Mouse (Mus musculus): Measurements from ENCODE around the gene Yars. TPM values are rescaled to one million over a fixed set of nuclear protein-coding genes. Genes with fewer than 3 reads are reported as not detected.
"Not testable (repeated sequence)": the region's sequence is repeated elsewhere in the genome, so short reads cannot be mapped to it uniquely, and the experiment has no call there.

Yars gene
- polyA plus RNA-seq, 1 experiment from 2014 or later, result 69.8 TPM

DNA sequence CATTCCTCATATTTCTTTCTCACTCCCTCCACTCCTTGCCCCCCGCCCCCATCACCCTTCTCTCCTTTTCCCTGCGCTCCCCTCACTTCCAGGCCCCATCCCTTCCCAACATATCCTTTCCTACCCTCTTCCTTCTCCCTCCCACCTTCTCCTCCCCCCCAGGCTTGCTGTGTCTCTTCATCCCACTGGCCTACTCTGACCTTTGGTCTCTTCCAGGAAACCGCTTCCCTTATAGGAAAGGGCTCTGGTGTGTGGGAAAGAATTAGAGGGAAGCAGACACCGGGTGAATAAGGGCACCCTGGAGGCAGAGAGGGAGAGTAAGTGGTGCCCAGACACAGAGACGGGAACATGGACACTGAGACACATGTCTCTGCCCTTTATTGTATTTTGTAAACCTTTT is 2.1 kb downstream of the Yars start:
- Histone ChIP-seq H3K9me3 (no peaks in the 10 kb centered on the region), H3K36me3 (peaks cover 3% of the 10 kb centered on the region), H3K4me2 (0 out of 2 replicates have a peak overlapping the region, but pooled peaks have one; percentile 65), H3K27me3 (no peaks in the 10 kb centered on the region), H3K4me1 (peaks cover 19% of the 10 kb centered on the region), H3K9ac (no peak overlapping the region), H3K4me3 (no peak overlapping the region), H3K27ac (no peak overlapping the region)
- no peak for ATAC-seq (ENCODE audit: borderline replicate concordance, extremely low read depth, low FRiP score, low TSS enrichment)
- 71% methylated on average over 5 of the region's 5 CpGs for WGBS

DNA sequence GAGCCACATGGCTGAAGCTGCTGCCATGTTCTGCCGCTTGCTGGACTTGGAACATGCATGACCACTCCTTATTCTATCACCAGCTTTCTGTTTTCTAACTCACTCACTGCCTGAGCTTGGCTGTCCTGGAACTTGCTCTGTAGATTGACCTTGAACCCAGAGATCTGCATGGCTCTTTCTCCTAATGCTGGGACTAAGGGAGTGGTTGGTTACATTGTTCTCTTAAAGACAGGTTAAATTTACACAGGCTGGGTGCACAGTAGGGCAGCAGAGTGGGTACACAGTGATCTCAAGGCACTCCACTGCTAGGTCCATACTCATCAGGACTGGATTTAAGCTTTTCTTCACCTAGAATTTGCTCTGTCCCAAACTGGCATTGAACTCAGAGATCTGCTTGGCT is 4.7 kb downstream of the Yars start:
- WGBS, result 100% methylated on average over 1 of the region's 1 CpGs
- no peak overlapping the region for H3K4me3 ChIP-seq
- H3K4me2 ChIP-seq, result no peak overlapping the region
- H3K27ac ChIP-seq, result no peak overlapping the region
- peaks cover 22% of the 10 kb centered on the region for H3K36me3 ChIP-seq
- no peaks in the 10 kb centered on the region for H3K9me3 ChIP-seq
- no peaks in the 10 kb centered on the region for H3K27me3 ChIP-seq
- H3K4me1 ChIP-seq, result peaks cover 10% of the 10 kb centered on the region
- no peak overlapping the region for H3K9ac ChIP-seq
- no peak for ATAC-seq (ENCODE audit: borderline replicate concordance, extremely low read depth, low FRiP score, low TSS enrichment)

DNA sequence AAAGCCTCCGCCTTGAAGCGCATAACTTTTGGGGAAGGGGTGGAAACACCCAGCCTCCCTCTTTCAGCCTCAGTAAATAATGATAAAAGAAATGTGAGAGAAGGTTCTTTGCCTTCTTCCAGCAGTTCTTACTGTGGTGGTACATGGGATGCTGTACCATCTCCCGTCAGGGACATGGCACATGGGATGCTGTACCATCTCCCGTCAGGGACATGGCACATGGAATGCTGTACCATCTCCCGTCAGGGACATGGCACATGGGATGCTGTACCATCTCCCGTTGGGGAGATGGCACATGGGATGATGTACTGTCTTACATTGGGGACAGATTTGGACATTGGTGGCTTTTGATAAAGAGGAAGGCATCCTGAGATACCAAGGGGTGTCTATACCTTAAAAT is 8.0 kb downstream of the Yars start:
- no peak for ATAC-seq (ENCODE audit: borderline replicate concordance, extremely low read depth, low FRiP score, low TSS enrichment)
- no peaks in the 10 kb centered on the region for H3K9me3 ChIP-seq
- WGBS, result 94% methylated on average over 6 of the region's 6 CpGs
- H3K4me1 ChIP-seq, result no peaks in the 10 kb centered on the region
- no peak overlapping the region for H3K9ac ChIP-seq
- no peak overlapping the region for H3K4me2 ChIP-seq
- peaks cover 49% of the 10 kb centered on the region for H3K36me3 ChIP-seq
- no peak overlapping the region for H3K4me3 ChIP-seq
- H3K27me3 ChIP-seq, result no peaks in the 10 kb centered on the region
- no peak overlapping the region for H3K27ac ChIP-seq

DNA sequence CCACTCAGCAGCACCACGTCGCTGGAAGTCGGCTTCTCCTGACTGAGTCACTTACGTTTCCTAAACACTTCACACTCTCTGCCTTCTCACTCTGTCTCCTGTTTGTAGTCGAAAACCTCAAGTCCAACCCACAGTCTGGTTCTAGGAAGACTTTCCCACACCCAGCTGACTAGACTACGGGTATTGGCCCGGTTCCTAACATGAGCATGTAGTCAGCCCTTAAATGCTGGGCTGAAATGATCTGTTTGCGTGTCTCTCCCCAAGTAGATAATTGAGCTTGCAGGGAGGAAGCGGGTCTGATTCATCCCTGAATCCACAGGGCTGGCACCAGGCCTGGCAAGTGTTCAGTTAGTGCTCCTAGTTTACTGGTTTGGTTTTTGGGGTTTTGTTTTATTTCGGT is 15.1 kb downstream of the Yars start:
- H3K9me3 ChIP-seq, result no peaks in the 10 kb centered on the region
- no peak overlapping the region for H3K4me3 ChIP-seq
- H3K4me2 ChIP-seq, result no peak overlapping the region
- WGBS, result 90% methylated on average over 10 of the region's 10 CpGs
- no peaks in the 10 kb centered on the region for H3K4me1 ChIP-seq
- H3K9ac ChIP-seq, result no peak overlapping the region
- peaks cover 75% of the 10 kb centered on the region for H3K36me3 ChIP-seq
- H3K27me3 ChIP-seq, result no peaks in the 10 kb centered on the region
- no peak for ATAC-seq (ENCODE audit: borderline replicate concordance, extremely low read depth, low FRiP score, low TSS enrichment)
- no peak overlapping the region for H3K27ac ChIP-seq

DNA sequence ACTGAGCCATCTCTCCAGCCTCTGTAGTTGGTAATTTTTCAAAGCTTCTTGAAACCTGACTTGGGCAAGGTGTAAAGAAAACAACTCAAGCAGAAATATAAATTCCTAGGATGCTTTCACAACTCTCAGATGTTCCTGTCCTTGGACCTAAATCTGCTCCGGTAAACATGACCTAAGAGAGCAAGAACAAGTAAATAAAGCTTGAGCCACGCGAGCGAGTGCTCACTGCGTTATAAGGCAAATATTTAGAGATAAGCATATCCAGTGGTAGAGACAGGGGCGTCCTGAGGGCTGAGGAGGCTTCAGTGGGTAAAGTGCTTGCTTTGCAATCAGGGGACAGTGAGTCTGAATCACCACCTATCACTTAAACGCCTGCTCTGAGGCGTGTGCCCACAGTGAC is 17.2 kb downstream of the Yars start:
- Histone ChIP-seq H3K27me3 (no peaks in the 10 kb centered on the region), H3K9me3 (no peaks in the 10 kb centered on the region), H3K27ac (no peak overlapping the region), H3K36me3 (peaks cover 73% of the 10 kb centered on the region), H3K4me1 (no peaks in the 10 kb centered on the region), H3K4me2 (no peak overlapping the region), H3K4me3 (no peak overlapping the region), H3K9ac (no peak overlapping the region)
- 38% methylated on average over 8 of the region's 8 CpGs for WGBS
- no peak for ATAC-seq (ENCODE audit: borderline replicate concordance, extremely low read depth, low FRiP score, low TSS enrichment)

DNA sequence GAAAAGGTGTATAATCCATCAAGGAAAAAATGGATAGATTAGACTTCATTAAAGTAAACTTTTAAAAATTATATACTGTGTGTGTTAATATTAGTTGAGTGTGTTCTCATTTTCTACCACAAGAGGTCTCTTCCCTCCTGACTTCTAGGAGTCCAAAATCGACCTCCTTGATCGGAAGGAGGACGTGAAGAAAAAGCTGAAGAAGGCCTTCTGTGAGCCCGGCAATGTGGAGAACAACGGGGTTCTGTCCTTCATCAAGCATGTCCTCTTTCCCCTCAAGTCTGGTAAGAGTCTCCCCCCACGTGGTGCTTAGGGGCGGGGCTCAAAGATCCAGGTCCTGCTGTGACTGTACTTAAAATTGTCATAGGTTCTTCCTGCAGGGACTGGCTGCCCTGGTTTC is 19.9 kb downstream of the Yars start:
- no peak for ATAC-seq (ENCODE audit: borderline replicate concordance, extremely low read depth, low FRiP score, low TSS enrichment)
- peaks cover 78% of the 10 kb centered on the region for H3K36me3 ChIP-seq
- H3K4me3 ChIP-seq, result no peak overlapping the region
- H3K9ac ChIP-seq, result no peak overlapping the region
- H3K27ac ChIP-seq, result no peak overlapping the region
- no peaks in the 10 kb centered on the region for H3K27me3 ChIP-seq
- 50% methylated on average over 7 of the region's 7 CpGs for WGBS
- no peaks in the 10 kb centered on the region for H3K9me3 ChIP-seq
- H3K4me1 ChIP-seq, result no peaks in the 10 kb centered on the region
- H3K4me2 ChIP-seq, result no peak overlapping the region

DNA sequence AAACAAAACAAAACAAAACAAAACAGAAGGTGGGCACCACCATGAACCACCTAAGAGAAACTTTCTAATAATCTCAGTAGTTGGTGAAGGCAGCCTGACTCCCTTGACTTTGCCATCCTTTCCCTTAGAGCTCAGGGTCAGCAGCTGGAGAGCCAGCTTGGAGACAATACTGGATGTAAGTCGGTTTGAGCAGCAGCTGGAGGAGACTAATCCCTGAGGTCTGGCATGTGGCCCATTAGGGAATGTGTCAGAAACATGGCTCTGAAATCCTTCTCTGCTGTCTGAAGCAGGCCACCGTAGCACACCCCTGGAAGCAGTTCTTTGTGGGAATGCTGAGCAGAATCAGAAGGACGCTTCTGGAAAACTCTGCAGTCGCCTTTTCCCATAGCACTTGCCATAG is 21.9 kb downstream of the Yars start:
- ATAC-seq (ENCODE audit: borderline replicate concordance, extremely low read depth, low FRiP score, low TSS enrichment), result no peak
- Histone ChIP-seq H3K9ac (no peak overlapping the region), H3K27ac (no peak overlapping the region), H3K27me3 (no peaks in the 10 kb centered on the region), H3K4me1 (no peaks in the 10 kb centered on the region), H3K36me3 (peaks cover 82% of the 10 kb centered on the region), H3K4me2 (no peak overlapping the region), H3K9me3 (no peaks in the 10 kb centered on the region), H3K4me3 (no peak overlapping the region)
- WGBS, result 61% methylated on average over 4 of the region's 4 CpGs

DNA sequence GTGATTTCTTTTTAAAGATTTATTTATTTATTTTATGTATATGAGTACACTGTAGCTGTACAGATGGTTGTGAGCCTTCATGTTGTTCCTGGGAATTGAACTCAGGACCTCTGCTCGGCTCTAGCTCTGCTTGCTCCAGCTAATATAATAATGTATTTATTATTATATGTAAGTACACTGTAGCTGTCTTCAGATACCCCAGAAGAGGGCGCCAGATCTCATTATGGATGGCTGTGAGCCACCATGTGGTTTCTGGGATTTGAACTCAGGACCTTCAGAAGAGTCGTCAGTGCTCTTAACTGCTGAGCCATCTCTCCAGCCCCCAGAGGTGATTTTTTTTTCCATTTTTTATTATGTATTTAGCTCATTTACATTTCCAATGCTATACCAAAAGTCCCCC is 22.9 kb downstream of the Yars start:
- not testable (repeated sequence) for H3K4me3 ChIP-seq; H3K27ac ChIP-seq; ATAC-seq (ENCODE audit: borderline replicate concordance, extremely low read depth, low FRiP score, low TSS enrichment); H3K4me1 ChIP-seq; H3K27me3 ChIP-seq; H3K4me2 ChIP-seq; H3K9me3 ChIP-seq; H3K9ac ChIP-seq
- peaks cover 90% of the 10 kb centered on the region for H3K36me3 ChIP-seq
- 74% methylated on average over 3 of the region's 3 CpGs for WGBS

DNA sequence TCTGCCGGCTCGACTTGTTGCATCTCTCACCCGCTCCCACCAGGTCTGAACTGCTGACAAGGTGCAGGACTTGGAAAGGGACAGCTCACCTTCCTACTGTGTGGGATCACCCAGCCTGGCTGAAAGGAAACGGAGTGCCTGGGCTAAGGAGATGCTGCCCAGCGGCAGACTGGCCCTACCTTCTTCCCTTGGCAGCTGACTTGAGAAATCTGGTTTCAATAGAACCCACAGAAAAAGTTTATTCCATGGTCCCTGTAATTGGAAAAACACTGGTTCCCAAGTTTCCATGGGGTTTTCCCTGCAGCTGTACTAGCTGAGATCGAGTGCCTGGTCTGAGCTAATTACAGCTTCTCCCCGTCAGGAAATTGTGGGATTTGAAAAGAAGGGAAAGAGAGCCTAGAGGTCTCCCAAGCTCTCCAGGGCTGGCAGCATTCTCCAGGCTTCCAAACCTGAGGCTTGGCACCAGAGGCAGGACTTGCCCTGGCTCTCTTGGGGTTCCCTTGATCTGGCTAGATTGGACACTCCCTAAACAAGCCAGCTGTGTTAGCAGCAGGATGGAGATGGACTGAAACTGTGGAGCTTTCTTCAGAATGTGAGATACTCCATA is 29.1 kb downstream of the Yars start:
- Histone ChIP-seq H3K27me3 (peaks cover 4% of the 10 kb centered on the region; the same call in 1 of the 2 replicates), H3K4me2 (no peak overlapping the region), H3K9ac (no peak overlapping the region), H3K4me1 (peaks cover 7% of the 10 kb centered on the region), H3K36me3 (peaks cover 75% of the 10 kb centered on the region), H3K4me3 (no peak overlapping the region), H3K9me3 (no peaks in the 10 kb centered on the region), H3K27ac (no peak overlapping the region)
- no peak for ATAC-seq (ENCODE audit: borderline replicate concordance, extremely low read depth, low FRiP score, low TSS enrichment)
- 78% methylated on average over 7 of the region's 7 CpGs for WGBS

DNA sequence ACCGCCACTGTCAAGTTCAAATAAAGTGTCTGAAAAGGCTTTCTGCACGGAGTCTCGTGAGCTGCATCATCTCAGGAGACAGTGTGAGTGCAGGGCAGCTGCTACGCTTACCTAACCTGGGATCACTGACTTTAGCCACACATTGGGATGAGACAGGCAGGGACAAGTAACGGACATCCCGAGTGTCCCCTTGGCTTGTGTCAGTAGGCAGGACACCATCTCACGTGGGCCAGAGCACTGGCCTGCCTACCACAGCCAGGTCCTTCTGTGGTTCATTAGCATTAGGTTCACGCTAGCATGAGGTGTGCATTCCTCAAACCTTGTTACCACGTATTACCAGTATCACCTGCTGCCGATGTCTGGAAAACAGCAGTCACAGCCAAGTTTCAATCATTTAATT is 29.6 kb downstream of the Yars start:
- H3K9ac ChIP-seq, result no peak overlapping the region
- H3K36me3 ChIP-seq, result peaks cover 70% of the 10 kb centered on the region
- H3K4me2 ChIP-seq, result no peak overlapping the region
- H3K27ac ChIP-seq, result no peak overlapping the region
- no peak overlapping the region for H3K4me3 ChIP-seq
- WGBS, result 86% methylated on average over 10 of the region's 10 CpGs
- no peak for ATAC-seq (ENCODE audit: borderline replicate concordance, extremely low read depth, low FRiP score, low TSS enrichment)
- H3K9me3 ChIP-seq, result no peaks in the 10 kb centered on the region
- peaks cover 10% of the 10 kb centered on the region for H3K4me1 ChIP-seq
- H3K27me3 ChIP-seq, result peaks cover 4% of the 10 kb centered on the region; the same call in 1 of the 2 replicates

DNA sequence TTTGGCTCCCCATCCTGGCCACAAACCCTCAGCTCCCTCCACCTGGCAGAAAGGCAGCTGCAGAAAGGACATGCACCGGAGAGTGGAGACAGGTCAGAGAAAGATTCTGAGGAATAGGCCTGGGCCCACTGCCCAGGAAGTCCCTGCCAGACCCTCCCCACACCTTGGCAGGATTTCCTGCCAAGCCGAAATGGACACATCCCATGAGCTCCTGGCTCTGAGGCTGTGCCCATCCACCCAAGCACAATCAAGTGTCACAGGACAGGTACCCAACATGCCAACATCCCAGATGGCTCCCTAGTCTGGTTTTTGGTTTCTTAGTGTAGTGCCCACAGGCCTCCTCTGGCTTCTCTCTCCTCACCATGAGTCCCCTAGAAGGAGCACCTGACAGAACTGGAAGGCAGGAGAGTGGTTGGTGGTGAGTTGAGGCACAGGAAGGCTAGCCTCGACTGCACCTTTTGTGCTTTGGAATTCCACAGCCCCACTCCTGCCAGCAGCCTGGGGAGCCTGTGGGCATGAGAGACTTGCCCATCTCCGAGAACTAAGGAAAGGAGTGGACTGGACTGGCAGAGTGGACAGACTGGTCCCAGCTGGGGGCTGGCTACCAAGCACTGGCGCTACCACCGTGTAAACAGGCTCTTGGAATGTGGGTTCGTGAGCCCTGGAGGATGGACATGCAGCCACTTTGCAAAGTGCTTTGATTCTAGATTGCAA is 31.0 kb downstream of the Yars start:
- Histone ChIP-seq H3K4me2 (no peak overlapping the region), H3K9me3 (no peaks in the 10 kb centered on the region), H3K4me1 (peaks cover 10% of the 10 kb centered on the region), H3K9ac (no peak overlapping the region), H3K27me3 (peaks cover 10% of the 10 kb centered on the region; the same call in 1 of the 2 replicates), H3K27ac (no peak overlapping the region), H3K4me3 (no peak overlapping the region), H3K36me3 (peaks cover 57% of the 10 kb centered on the region)
- 55% methylated on average over 7 of the region's 7 CpGs for WGBS
- ATAC-seq (ENCODE audit: borderline replicate concordance, extremely low read depth, low FRiP score, low TSS enrichment), result no peak

DNA sequence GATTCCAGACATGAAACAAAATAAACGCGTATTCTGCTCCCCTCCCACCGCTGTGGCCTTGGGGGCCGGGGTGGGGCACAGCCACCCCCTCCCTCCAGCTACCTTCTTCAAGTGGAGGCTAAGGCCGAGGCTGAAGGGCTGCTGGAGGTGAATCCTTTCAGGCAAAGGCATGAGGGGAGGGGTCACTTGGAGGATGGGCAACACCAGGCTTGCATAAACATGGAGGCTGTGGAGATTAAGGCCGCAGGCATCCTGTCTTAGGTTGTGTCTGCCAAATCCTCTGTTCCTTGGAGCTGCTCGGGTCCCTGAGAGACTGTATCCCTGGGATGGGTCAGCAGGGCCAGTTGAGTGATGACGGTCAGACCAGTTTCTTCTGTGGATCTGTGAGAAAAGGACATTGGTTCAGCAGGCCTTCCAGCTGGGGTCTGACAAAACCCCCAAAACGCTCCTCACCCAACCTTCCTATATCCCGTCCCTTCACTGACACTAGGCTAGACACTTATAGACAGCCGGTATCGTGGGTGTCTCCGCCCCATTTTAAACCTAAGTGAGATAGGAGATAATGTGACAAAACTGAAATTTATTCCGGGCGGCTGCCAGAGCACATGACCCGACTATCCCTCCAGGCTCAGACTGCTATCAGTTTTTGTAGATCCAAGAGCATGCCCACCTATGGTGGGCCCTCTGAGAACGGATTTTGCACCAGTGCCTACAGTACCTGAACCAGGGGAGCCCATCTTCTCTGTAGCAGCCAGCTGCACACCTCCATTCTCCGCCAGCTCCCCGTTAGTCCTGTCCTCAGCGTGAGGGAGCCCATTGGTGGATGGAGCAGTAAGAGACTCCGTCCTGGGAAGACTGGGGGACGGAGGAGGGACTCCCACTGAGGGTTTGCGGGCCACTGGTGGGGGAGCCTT is 31.8 kb downstream of the Yars start:
- Histone ChIP-seq H3K4me3 (no peak overlapping the region), H3K4me2 (no peak overlapping the region), H3K9me3 (no peaks in the 10 kb centered on the region), H3K27me3 (peaks cover 10% of the 10 kb centered on the region; the same call in 1 of the 2 replicates), H3K27ac (no peak overlapping the region), H3K36me3 (peaks cover 50% of the 10 kb centered on the region), H3K9ac (no peak overlapping the region), H3K4me1 (peaks cover 14% of the 10 kb centered on the region)
- ATAC-seq (ENCODE audit: borderline replicate concordance, extremely low read depth, low FRiP score, low TSS enrichment), result no peak
- 66% methylated on average over 23 of the region's 23 CpGs for WGBS
